Mouse (Mus musculus) megakaryocyte-erythroid progenitor cell, adult 5-6 weeks (primary cell): ENCODE data around the gene Tuba1b. TPM values are rescaled to one million over a fixed set of nuclear protein-coding genes. Genes with fewer than 3 reads are reported as not detected.
A peak's percentile ranks its signal among the peaks of the same experiment; 100 is the strongest.
"Not testable (repeated sequence)": the region's sequence is repeated elsewhere in the genome, so short reads cannot be mapped to it uniquely, and the experiment has no call there.

Experiments used
- ATAC-seq: replicated peaks from 2 replicates; pipeline ENCODE4 v1.8.0; 2016; ENCODE audit warnings: mild to moderate bottlenecking, inconsistent platforms; ENCODE audit not compliant: severe bottlenecking, poor library complexity, low FRiP score, low TSS enrichment
- total RNA-seq, 2 experiments: library from RNA; stranded (forward) in 1 of 2; stranded (reverse) in 1 of 2; fragments of 200-1000, 215-1000 nt in 1 of 2; fragments of >200 nt in 1 of 2; fragmentation: Nextera tagmentation in 1 of 2; gene quantifications; 2 replicates each; pipeline ENCODE4 v1.2.3; 2014 to 2017

Gene Tuba1b
- total RNA-seq, 2 experiments from 2014 or later = 969 to 3,225 TPM

GRCm38 (mm10) chr15:98930017-98930734 is 4.2 kb downstream of the Tuba1b start:
- no peak for ATAC-seq

- ATAC-seq = peak; percentile 46
These were observed 5.6 kb downstream of the Tuba1b start for GRCm38 (mm10) chr15:98928598-98929240.

GRCm38 (mm10) chr15:98927566-98927965 is 6.8 kb downstream of the Tuba1b start:
- no peak for ATAC-seq

GRCm38 (mm10) chr15:98924682-98925081 is 9.7 kb downstream of the Tuba1b start:
- no peak for ATAC-seq

- ATAC-seq = no peak
These were observed 11.3 kb downstream of the Tuba1b start for GRCm38 (mm10) chr15:98923031-98923537.

GRCm38 (mm10) chr15:98922581-98922980 is 11.8 kb downstream of the Tuba1b start:
- ATAC-seq = no peak

- no peak for ATAC-seq
These were observed 12.9 kb downstream of the Tuba1b start for GRCm38 (mm10) chr15:98921510-98921909.

- ATAC-seq = not testable (repeated sequence)
These were observed 15.9 kb downstream of the Tuba1b start for GRCm38 (mm10) chr15:98918499-98918895.

GRCm38 (mm10) chr15:98917538-98918498 is 16.5 kb downstream of the Tuba1b start, which contains the start of gene Lmbr1l:
Lmbr1l (minus strand) TSS chr15:98918231.
- ATAC-seq = peak; percentile 99

GRCm38 (mm10) chr15:98917091-98917490 is 17.3 kb downstream of the Tuba1b start:
- ATAC-seq = no peak

GRCm38 (mm10) chr15:98916016-98916415 is 18.3 kb downstream of the Tuba1b start:
- no peak for ATAC-seq

- ATAC-seq = no peak
These were observed 19.5 kb downstream of the Tuba1b start for GRCm38 (mm10) chr15:98914903-98915302.

- ATAC-seq = no peak; the same call in 1 of the 2 replicates
These were observed 29.7 kb downstream of the Tuba1b start for GRCm38 (mm10) chr15:98904692-98905091.

- ATAC-seq = no peak
These were observed 31.8 kb downstream of the Tuba1b start for GRCm38 (mm10) chr15:98902600-98902999.

GRCm38 (mm10) chr15:98901530-98901929 is 32.8 kb downstream of the Tuba1b start:
- ATAC-seq = no peak

- ATAC-seq = no peak
These were observed 36.2 kb downstream of the Tuba1b start, which contains the start of gene Dhh for GRCm38 (mm10) chr15:98897928-98898800. Dhh (minus strand) TSS chr15:98898540.

GRCm38 (mm10) chr15:98897495-98897894 is 36.9 kb downstream of the Tuba1b start:
- no peak for ATAC-seq
